Mouse (Mus musculus) olfactory bulb, adult 2 months (tissue): Measurements from ENCODE around the gene Myh10. TPM values are rescaled to one million over a fixed set of nuclear protein-coding genes. Genes with fewer than 3 reads are reported as not detected.
"Not testable (repeated sequence)": the region's sequence is repeated elsewhere in the genome, so short reads cannot be mapped to it uniquely, and the experiment has no call there.

Experiments used
- H3K27ac ChIP-seq: fragments of 200-500 bp; 2 replicates; pipeline ENCODE4 v1.5.1; 2012; ENCODE audit warnings: low read depth, low read length; ENCODE audit not compliant: insufficient read depth
- H3K4me1 ChIP-seq: fragments of 200-500 bp; 2 replicates; pipeline ENCODE4 v1.6.1; 2012; ENCODE audit warnings: low read length; ENCODE audit not compliant: control insufficient read depth, insufficient read depth
- H3K4me3 ChIP-seq: fragments of 200-500 bp; 2 replicates; pipeline ENCODE4 v1.5.1; 2012; ENCODE audit warnings: mild to moderate bottlenecking, low read depth, low read length, moderate library complexity; ENCODE audit not compliant: insufficient read depth
- CTCF ChIP-seq: fragments of 200-500 bp; IDR thresholded peaks from 2 replicates; pipeline ENCODE4 v1.5.1; 2012; ENCODE audit warnings: low read depth, mild to moderate bottlenecking, low read length, moderate library complexity; ENCODE audit not compliant: insufficient read depth
- POLR2A ChIP-seq: fragments of 200-500 bp; IDR thresholded peaks from 2 replicates; pipeline ENCODE4 v1.6.1; 2012; ENCODE audit warnings: mild to moderate bottlenecking, low read depth, low read length, moderate library complexity; ENCODE audit not compliant: insufficient read depth
- WGBS: fragments of 180-500 bp; shearing (Covaris S2); methylation state at CpG from one replicate; pipeline ENCODE4 v1.1.7; 2018; 5-methylcytosine and 5-hydroxymethylcytosine counted together
- polyA plus RNA-seq: library from polyadenylated mRNA; stranded (reverse); fragments of >200 nt; gene quantifications from 2 replicates; pipeline ENCODE4 v1.2.4, GENCODE M21; 2012; ENCODE audit warnings: low replicate concordance; ENCODE audit not compliant: missing spikeins, insufficient read depth, insufficient read length

The Myh10 gene
- polyA plus RNA-seq, 1 experiment: not detected

DNA sequence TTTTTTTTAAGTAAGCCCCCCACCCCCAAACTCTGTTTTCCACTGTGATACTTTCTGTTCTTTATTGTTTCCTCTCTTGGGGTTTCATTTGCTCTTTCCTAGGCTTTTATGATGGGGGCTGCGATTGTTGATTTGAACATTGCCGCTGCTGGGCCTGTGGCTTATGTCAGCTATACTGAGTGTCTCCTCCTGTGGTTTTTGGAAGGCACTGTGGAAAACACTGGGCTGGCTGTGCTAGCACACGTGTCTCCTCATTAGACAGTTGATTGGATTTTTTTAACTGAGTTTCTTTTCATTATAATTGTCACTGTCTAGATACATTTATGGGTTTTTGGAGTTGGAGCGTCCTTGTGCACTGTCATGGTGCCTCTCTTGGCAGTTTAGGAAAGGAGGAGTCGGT is 39.4 kb downstream of the Myh10 start:
- TF ChIP-seq POLR2A (no peak), CTCF (no peak)
- Histone ChIP-seq H3K27ac (no peak overlapping the region), H3K4me1 (no peaks in the 10 kb centered on the region), H3K4me3 (no peak overlapping the region)
- WGBS: 76% methylated on average over 5 of the region's 5 CpGs

DNA sequence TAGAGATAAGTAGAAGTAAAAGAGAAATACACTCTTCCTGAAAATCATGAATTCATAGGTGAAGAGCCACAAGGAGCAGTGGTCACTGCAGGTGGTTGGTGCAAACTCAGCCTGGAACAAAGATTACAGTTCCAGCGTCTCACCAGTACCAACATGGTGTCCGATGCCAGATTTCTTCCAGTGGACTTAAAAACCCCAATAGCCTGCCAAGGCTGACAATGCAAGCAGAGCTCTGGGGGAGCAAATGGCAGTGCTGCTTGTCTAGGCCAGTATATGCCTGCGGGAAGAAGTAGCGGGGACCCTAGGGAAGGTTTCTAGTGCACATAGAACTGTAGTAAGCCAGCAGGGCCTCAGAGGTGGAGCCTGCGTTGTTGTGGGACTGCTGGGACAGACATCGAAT is 40.7 kb downstream of the Myh10 start:
- Histone ChIP-seq H3K4me3 (no peak overlapping the region), H3K27ac (no peak overlapping the region), H3K4me1 (no peaks in the 10 kb centered on the region)
- 70% methylated on average over 6 of the region's 6 CpGs for WGBS
- TF ChIP-seq CTCF: no peak
- TF ChIP-seq POLR2A: no peak

DNA sequence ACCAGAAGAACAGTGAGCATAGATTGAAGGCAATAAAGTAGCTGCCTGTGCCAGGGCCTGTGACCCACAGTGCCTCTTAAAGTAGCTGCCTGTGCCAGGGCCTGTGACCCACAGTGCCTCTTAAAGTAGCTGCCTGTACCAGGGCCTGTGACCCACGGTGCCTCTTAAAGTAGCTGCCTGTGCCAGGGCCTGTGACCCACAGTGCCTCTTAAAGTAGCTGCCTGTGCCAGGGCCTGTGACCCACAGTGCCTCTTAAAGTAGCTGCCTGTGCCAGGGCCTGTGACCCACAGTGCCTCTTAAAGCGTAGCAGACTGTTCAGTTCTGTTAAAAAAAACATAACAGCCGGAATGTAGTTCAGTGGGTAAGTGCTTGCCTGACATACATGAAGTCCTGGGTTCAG is 42.0 kb downstream of the Myh10 start:
- not testable (repeated sequence) for H3K4me3 ChIP-seq, H3K4me1 ChIP-seq, H3K27ac ChIP-seq
- 63% methylated on average over 3 of the region's 3 CpGs for WGBS

DNA sequence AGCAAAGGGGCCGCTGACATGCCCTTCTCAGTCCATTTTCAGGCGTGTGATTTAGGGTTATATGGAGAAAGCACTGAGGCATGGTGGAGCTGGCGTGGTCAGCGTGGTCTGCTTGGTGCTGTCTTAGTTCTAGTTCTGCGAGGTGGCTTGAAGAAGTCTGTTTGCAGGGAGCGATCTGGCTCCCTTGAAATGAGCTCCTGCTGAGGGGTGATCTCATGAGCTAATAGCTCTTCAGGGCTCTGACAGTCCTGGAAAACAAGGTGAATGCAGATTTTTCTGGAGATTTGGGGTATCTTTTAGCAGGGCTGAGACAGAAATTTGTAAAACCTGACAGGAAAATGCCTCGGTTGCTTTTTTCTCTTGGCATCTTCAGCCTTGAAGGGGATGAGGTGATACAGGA is 48.1 kb downstream of the Myh10 start:
- Histone ChIP-seq H3K4me1 (peaks cover 3% of the 10 kb centered on the region; the same call in 1 of the 2 replicates), H3K4me3 (no peak overlapping the region), H3K27ac (no peak overlapping the region)
- WGBS: 80% methylated on average over 7 of the region's 7 CpGs
- TF ChIP-seq CTCF: no peak
- TF ChIP-seq POLR2A: no peak

DNA sequence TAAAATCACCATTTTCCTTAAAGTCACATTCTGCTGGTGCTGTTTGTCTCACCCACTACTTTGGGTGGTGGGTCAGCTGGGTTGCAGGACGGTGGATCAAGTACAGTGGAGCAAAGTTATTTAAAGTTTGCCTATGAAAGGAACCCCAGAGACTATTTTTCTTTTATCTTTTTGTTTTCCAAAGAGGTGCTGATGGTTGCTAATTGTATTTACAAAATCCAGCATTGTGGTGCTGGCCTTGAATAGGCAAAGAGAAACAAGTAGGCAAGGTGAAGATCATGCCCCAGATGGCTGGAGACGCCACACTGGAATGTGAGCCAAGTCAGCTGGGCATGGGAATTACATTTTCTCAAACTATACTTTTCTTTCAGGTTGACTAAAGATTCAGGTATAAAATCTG is 51.3 kb downstream of the Myh10 start:
- H3K27ac ChIP-seq: no peak overlapping the region
- peaks cover 14% of the 10 kb centered on the region for H3K4me1 ChIP-seq
- 77% methylated on average over 2 of the region's 2 CpGs for WGBS
- no peak overlapping the region for H3K4me3 ChIP-seq
- TF ChIP-seq POLR2A (no peak), CTCF (no peak)

DNA sequence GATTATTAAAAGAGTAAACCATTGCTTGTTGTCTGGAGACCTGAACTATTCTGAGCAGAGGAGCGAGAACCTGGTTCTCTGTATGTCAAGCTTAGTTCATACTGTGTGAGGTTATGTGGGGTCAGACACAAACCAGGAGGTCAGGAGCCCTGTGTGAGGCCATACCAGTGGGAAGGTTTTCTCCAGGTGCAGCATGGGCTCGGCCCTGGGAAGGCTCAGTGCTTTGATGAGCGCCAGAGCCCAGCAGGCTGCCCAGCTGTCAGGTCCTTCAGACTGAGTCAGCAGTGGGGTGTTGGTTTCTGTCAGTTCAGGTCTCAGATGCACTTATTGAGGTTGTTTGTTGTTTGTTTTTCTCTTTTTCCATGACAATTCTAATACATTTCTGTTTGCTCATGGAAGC is 52.8 kb downstream of the Myh10 start:
- no peak for TF ChIP-seq CTCF
- no peak for TF ChIP-seq POLR2A
- WGBS: 76% methylated on average over 3 of the region's 3 CpGs
- H3K4me1 ChIP-seq: peaks cover 14% of the 10 kb centered on the region
- no peak overlapping the region for H3K4me3 ChIP-seq
- H3K27ac ChIP-seq: no peak overlapping the region

DNA sequence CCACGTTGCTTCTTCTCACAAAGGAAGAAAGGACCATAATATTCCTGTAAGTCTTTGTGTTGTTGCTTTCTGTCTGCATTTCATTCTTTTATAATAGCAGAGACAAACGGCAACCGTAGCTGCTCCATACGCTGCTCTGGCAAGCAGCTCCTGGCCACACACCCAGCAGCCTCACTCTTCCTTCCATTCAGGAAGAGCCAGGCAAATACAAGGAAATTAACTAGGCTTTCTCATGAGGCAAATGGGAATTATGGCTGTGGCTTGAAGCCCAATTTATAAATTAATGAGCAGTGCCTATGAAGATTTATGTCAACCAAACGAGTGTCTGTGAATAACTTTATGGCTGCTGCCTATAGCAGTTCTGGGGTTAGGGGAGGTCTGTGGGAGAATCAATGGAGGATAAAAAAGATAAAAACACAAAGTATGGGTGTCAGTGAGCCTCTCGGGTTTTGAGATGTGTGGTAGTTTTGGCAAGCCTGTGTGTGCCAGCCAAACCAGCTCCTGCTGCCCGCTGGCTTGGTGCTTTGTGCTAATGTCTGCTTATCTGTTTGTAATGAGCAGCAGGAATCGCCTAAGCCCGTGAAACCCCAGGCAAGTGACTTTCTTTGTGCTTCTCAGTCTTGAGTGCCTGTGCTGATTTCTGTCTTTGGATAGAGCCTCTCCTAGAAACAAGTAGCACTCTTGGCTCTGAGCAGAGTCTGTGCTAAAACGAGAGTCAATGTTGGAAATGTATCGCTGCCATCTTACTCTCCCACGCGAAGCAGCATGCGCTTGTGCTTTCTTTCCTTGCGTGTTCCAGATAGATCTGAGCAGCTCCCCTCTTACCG is 54.2 kb downstream of the Myh10 start:
- TF ChIP-seq CTCF (no peak), POLR2A (no peak)
- Histone ChIP-seq H3K27ac (no peak overlapping the region), H3K4me3 (no peak overlapping the region), H3K4me1 (peaks cover 11% of the 10 kb centered on the region)
- 52% methylated on average over 16 of the region's 16 CpGs for WGBS

DNA sequence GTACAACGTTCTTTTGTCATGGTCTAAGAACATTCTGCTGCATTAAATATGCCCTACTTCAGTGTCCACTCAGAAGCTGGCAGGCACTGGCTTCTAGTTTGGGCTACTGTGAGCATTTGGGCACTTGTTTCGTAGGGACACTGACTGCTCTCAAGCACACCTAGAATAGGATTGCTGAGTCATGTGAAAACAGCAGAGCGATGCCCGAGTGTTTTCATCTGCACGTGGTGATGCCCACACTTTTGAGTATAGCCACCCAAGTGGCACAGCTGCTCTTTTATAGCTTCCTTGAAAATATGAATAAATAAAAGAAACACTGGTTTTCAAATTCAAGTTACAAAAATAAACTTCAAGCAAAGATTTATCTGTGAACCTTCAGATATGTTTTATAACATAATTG is 56.8 kb downstream of the Myh10 start:
- Histone ChIP-seq H3K4me1 (peaks cover 11% of the 10 kb centered on the region), H3K27ac (no peak overlapping the region), H3K4me3 (no peak overlapping the region)
- 38% methylated on average over 5 of the region's 5 CpGs for WGBS
- TF ChIP-seq POLR2A: no peak
- no peak for TF ChIP-seq CTCF

DNA sequence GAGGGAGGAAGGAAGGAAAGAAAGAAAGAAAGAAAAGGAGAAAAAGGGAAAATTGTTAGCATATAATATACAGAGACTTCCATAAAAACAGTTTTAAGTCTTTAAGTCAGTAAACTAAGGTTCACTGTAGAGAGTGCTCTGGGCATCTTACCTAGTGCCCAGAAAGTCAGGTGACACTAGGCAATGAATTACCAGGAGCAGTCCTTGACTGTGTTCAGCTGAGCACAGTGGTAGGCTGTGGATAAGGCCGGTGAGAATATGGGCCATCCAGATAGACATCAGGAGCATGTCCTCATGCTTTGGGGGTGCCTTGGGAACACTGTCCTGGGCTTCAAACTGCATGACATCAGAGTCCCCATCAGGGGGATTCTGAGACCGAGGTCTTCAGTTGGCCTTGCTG is 58.8 kb downstream of the Myh10 start:
- no peak overlapping the region for H3K27ac ChIP-seq
- H3K4me1 ChIP-seq: peaks cover 11% of the 10 kb centered on the region
- no peak overlapping the region for H3K4me3 ChIP-seq
- WGBS: 84% methylated on average over 2 of the region's 2 CpGs
- TF ChIP-seq CTCF (no peak), POLR2A (no peak)

DNA sequence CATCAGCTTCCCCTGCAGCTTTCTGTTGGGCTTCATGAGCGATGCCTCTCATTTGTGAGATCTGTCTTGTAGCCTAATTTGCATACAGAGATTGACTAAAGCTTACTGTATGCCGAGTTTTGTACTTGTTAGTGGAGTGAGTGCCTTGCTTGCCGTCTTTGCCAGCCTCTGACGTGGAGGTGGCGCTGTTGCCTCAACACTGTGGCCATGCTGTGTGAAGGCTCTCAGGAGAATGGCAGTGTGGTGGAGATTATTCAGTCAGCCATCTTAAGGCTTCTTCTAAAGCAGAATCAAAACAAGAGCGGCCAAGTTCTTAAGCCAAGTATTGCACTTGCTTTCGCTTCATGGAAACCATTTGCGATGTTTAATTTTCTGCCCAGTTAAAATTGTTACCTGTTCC is 59.6 kb downstream of the Myh10 start:
- Histone ChIP-seq H3K4me3 (no peak overlapping the region), H3K27ac (no peak overlapping the region), H3K4me1 (peaks cover 5% of the 10 kb centered on the region)
- 72% methylated on average over 8 of the region's 8 CpGs for WGBS
- TF ChIP-seq CTCF (no peak), POLR2A (no peak)
